Mouse (Mus musculus) MEL (cell line): ENCODE measurements at regions not wholly inside any gene's neighbourhood (a gene's known extent, or its start where the extent isn't known, plus 50 kb on each side); places are given as distances from the start of the nearest gene placed in this dataset.

Source experiments
- DNase-seq: peaks from one replicate; pipeline ENCODE4 v3.0.0; 2011; ENCODE audit warnings: low read depth, low spot score
- H3K27ac ChIP-seq: 2 replicates; pipeline ENCODE4 v1.5.1; 2012; ENCODE audit warnings: low read depth, mild to moderate bottlenecking, control low read depth, low read length, moderate library complexity; ENCODE audit not compliant: control insufficient read depth
- H3K27me3 ChIP-seq, 2 experiments: fragments of 150-350 bp in 1 of 2; sonication (generic) in 1 of 2; 2 replicates each; pipeline ENCODE4 v1.6.1; 2012; ENCODE audit warnings: low read length in 2 of 2, mild to moderate bottlenecking in 2 of 2, improper control_type of control experiment in 1 of 2, moderate library complexity in 1 of 2; ENCODE audit not compliant: insufficient read depth in 2 of 2, control insufficient read depth in 1 of 2
- H3K36me3 ChIP-seq, 2 experiments: 2 replicates each; pipeline ENCODE4 v1.6.1; 2012 to 2014; ENCODE audit warnings: low read length in 2 of 2, improper control_type of control experiment in 1 of 2, inconsistent platforms in 1 of 2, mild to moderate bottlenecking in 1 of 2; ENCODE audit not compliant: insufficient read depth in 2 of 2, control insufficient read depth in 1 of 2
- H3K4me1 ChIP-seq, 2 experiments: fragments of 150-350 bp in 1 of 2; sonication (generic) in 1 of 2; 2 replicates each; pipeline ENCODE4 v1.6.1; 2012; ENCODE audit warnings: low read length in 2 of 2, improper control_type of control experiment in 1 of 2, mild to moderate bottlenecking in 1 of 2; ENCODE audit not compliant: insufficient read depth in 2 of 2, control insufficient read depth in 1 of 2
- H3K4me3 ChIP-seq, 2 experiments: fragments of 150-350 bp in 1 of 2; sonication (generic) in 1 of 2; 2 replicates each; pipeline ENCODE4 v1.5.1; 2012; ENCODE audit warnings: low read depth in 2 of 2, low read length in 2 of 2, mild to moderate bottlenecking in 2 of 2, moderate library complexity in 2 of 2, control low read depth in 1 of 2, improper control_type of control experiment in 1 of 2; ENCODE audit not compliant: control insufficient read depth in 1 of 2, insufficient read depth in 1 of 2
- H3K79me2 ChIP-seq: 2 replicates; pipeline ENCODE4 v1.6.1; 2012; ENCODE audit warnings: mild to moderate bottlenecking, low read length, moderate library complexity; ENCODE audit not compliant: control insufficient read depth, poor library complexity, insufficient read depth
- H3K9ac ChIP-seq: 2 replicates; pipeline ENCODE4 v1.6.1; 2012; ENCODE audit warnings: low read depth, mild to moderate bottlenecking, control low read depth, low read length, moderate library complexity; ENCODE audit not compliant: control insufficient read depth, poor library complexity, severe bottlenecking
- H3K9me3 ChIP-seq: fragments of 150-350 bp; sonication (generic); replicated peaks from 2 replicates; pipeline ENCODE4 v1.6.1; 2012; ENCODE audit warnings: mild to moderate bottlenecking, low read length, improper control_type of control experiment, moderate library complexity; ENCODE audit not compliant: insufficient read depth
- BHLHE40 ChIP-seq: IDR thresholded peaks from 2 replicates; pipeline ENCODE4 v1.6.1; 2012; ENCODE audit warnings: low read depth, mild to moderate bottlenecking, inconsistent platforms, low read length, improper control_type of control experiment, borderline replicate concordance
- CHD1 ChIP-seq: IDR thresholded peaks from 2 replicates; pipeline ENCODE4 v1.6.1; 2012; ENCODE audit warnings: low read depth, mild to moderate bottlenecking, inconsistent platforms, low read length, improper control_type of control experiment
- CHD2 ChIP-seq: IDR thresholded peaks from 2 replicates; pipeline ENCODE4 v1.6.1; 2011; ENCODE audit warnings: low read length, improper control_type of control experiment
- CTCF ChIP-seq, 3 experiments: IDR thresholded peaks in 2 of 3; conservative IDR thresholded peaks in 1 of 3; 2 replicates each; pipeline ENCODE4 v1.5.1; 2011 to 2012; ENCODE audit warnings: low read length in 3 of 3, low read depth in 2 of 3, mild to moderate bottlenecking in 2 of 3, improper control_type of control experiment in 1 of 3, inconsistent platforms in 1 of 3, mixed read lengths in 1 of 3, moderate library complexity in 1 of 3; ENCODE audit not compliant: control insufficient read depth in 1 of 3, insufficient read depth in 1 of 3, poor library complexity in 1 of 3, severe bottlenecking in 1 of 3
- ELF1 ChIP-seq: IDR thresholded peaks from 2 replicates; pipeline ENCODE4 v1.6.1; 2014; ENCODE audit warnings: low read depth, mild to moderate bottlenecking, inconsistent platforms, low read length, improper control_type of control experiment, moderate library complexity
- ETS1 ChIP-seq: IDR thresholded peaks from 2 replicates; pipeline ENCODE4 v1.6.1; 2012; ENCODE audit warnings: low read depth, mild to moderate bottlenecking, inconsistent platforms, low read length, improper control_type of control experiment, moderate library complexity
- GABPA ChIP-seq: IDR thresholded peaks from 2 replicates; pipeline ENCODE4 v1.6.1; 2012; ENCODE audit warnings: low read depth, mild to moderate bottlenecking, inconsistent platforms, low read length, improper control_type of control experiment, moderate library complexity
- JUND ChIP-seq: IDR thresholded peaks from 2 replicates; pipeline ENCODE4 v1.6.1; 2011; ENCODE audit warnings: low read depth, mild to moderate bottlenecking, improper control_type of control experiment, low read length
- KAT2A ChIP-seq: conservative IDR thresholded peaks from 2 replicates; pipeline ENCODE4 v1.6.1; 2012; ENCODE audit warnings: low read depth, low read length, improper control_type of control experiment, inconsistent platforms
- MYB ChIP-seq: IDR thresholded peaks from 2 replicates; pipeline ENCODE4 v1.6.1; 2011; ENCODE audit warnings: mild to moderate bottlenecking, low read depth, low read length, improper control_type of control experiment
- MYC ChIP-seq: IDR thresholded peaks from 2 replicates; pipeline ENCODE4 v1.6.1; 2011; ENCODE audit warnings: low read depth, mild to moderate bottlenecking, low read length, improper control_type of control experiment, moderate library complexity
- POLR2A ChIP-seq, 2 experiments: IDR thresholded peaks; 2 replicates each; pipeline ENCODE4 v1.6.1; 2011 to 2012; ENCODE audit warnings: low read length in 2 of 2, mild to moderate bottlenecking in 2 of 2, control low read depth in 1 of 2, improper control_type of control experiment in 1 of 2, low read depth in 1 of 2, moderate library complexity in 1 of 2; ENCODE audit not compliant: control insufficient read depth in 1 of 2, insufficient read depth in 1 of 2, poor library complexity in 1 of 2
- RCOR1 ChIP-seq: IDR thresholded peaks from 2 replicates; pipeline ENCODE4 v1.6.1; 2012; ENCODE audit warnings: low read depth, mild to moderate bottlenecking, inconsistent platforms, low read length, improper control_type of control experiment
- SMC3 ChIP-seq: IDR thresholded peaks from 2 replicates; pipeline ENCODE4 v1.6.1; 2011; ENCODE audit warnings: low read depth, low read length, improper control_type of control experiment
- TAL1 ChIP-seq: IDR thresholded peaks from 2 replicates; pipeline ENCODE4 v1.6.1; 2012; ENCODE audit warnings: mild to moderate bottlenecking, inconsistent platforms, low read length, moderate library complexity, mixed read lengths
- TBP ChIP-seq: IDR thresholded peaks from 2 replicates; pipeline ENCODE4 v1.8.0; 2011; ENCODE audit warnings: low read depth, low read length, improper control_type of control experiment
- TCF12 ChIP-seq: IDR thresholded peaks from 2 replicates; pipeline ENCODE4 v1.6.1; 2014; ENCODE audit warnings: low read depth, mild to moderate bottlenecking, inconsistent platforms, low read length, improper control_type of control experiment, moderate library complexity
- UBTF ChIP-seq: IDR thresholded peaks from 2 replicates; pipeline ENCODE4 v1.6.1; 2012; ENCODE audit warnings: low read depth, mild to moderate bottlenecking, inconsistent platforms, low read length, improper control_type of control experiment, moderate library complexity, borderline replicate concordance; ENCODE audit not compliant: insufficient read depth
- USF2 ChIP-seq, 2 experiments: IDR thresholded peaks; 2 replicates each; pipeline ENCODE4 v1.6.1; 2011 to 2012; ENCODE audit warnings: improper control_type of control experiment in 2 of 2, low read length in 2 of 2, borderline replicate concordance in 1 of 2, inconsistent platforms in 1 of 2, low read depth in 1 of 2, mild to moderate bottlenecking in 1 of 2; ENCODE audit not compliant: insufficient read depth in 1 of 2
- ZKSCAN1 ChIP-seq: IDR thresholded peaks from 2 replicates; pipeline ENCODE4 v1.6.1; 2012; ENCODE audit warnings: low read depth, mild to moderate bottlenecking, inconsistent platforms, low read length, improper control_type of control experiment, moderate library complexity

- H3K4me1 ChIP-seq: no peaks in the 10 kb centered on the region
- no peak overlapping the region for H3K9ac ChIP-seq
- H3K27me3 ChIP-seq: no peaks in the 10 kb centered on the region
- TF ChIP-seq USF2 (IDR thresholded peaks at IDR 0.05; ENCODE audit: borderline replicate concordance in 1 of 2, insufficient read depth in 1 of 2, low read depth in 1 of 2, low read length in 2 of 2): no peak
- no peak for TF ChIP-seq MYB
- TF ChIP-seq TAL1: no peak
- no peak for TF ChIP-seq GABPA
- no peak for TF ChIP-seq CHD2
- no peak overlapping the region for H3K27ac ChIP-seq
- H3K79me2 ChIP-seq: no peaks in the 10 kb centered on the region
- H3K4me3 ChIP-seq: no peak overlapping the region
- DNase-seq: no peak
- no peaks in the 10 kb centered on the region for H3K36me3 ChIP-seq
- no peaks in the 10 kb centered on the region for H3K9me3 ChIP-seq
These were observed 1206.1 kb downstream of the A830018L16Rik start for GRCm38 (mm10) chr1:12619981-12620380.

GRCm38 (mm10) chr1:12620825-12621224 is 1206.9 kb downstream of the A830018L16Rik start:
- Histone ChIP-seq H3K36me3 (no peaks in the 10 kb centered on the region), H3K79me2 (no peaks in the 10 kb centered on the region), H3K4me3 (no peak overlapping the region), H3K27me3 (no peaks in the 10 kb centered on the region), H3K9me3 (no peaks in the 10 kb centered on the region), H3K9ac (no peak overlapping the region), H3K27ac (no peak overlapping the region), H3K4me1 (no peaks in the 10 kb centered on the region)
- TF ChIP-seq CHD1: no peak
- no peak for TF ChIP-seq GABPA
- TF ChIP-seq CTCF (IDR thresholded peaks at IDR 0.05 in 2 of 3, conservative IDR thresholded peaks at IDR 0.05 in 1 of 3; ENCODE audit: control insufficient read depth in 1 of 3, insufficient read depth in 1 of 3, low read depth in 2 of 3, low read length in 3 of 3, poor library complexity in 1 of 3, severe bottlenecking in 1 of 3): no peak
- no peak for TF ChIP-seq JUND
- TF ChIP-seq POLR2A (IDR thresholded peaks at IDR 0.05; ENCODE audit: control insufficient read depth in 1 of 2, insufficient read depth in 1 of 2, low read depth in 1 of 2, low read length in 2 of 2, poor library complexity in 1 of 2): no peak
- TF ChIP-seq RCOR1: no peak
- no peak for TF ChIP-seq SMC3
- no peak for TF ChIP-seq UBTF
- TF ChIP-seq TBP: no peak
- TF ChIP-seq ETS1: no peak
- TF ChIP-seq TCF12: no peak
- no peak for TF ChIP-seq ELF1
- TF ChIP-seq TAL1: no peak
- TF ChIP-seq BHLHE40: no peak
- TF ChIP-seq KAT2A: no peak
- TF ChIP-seq ZKSCAN1: no peak
- TF ChIP-seq CHD2: no peak
- no peak for TF ChIP-seq MYC
- TF ChIP-seq MYB: no peak
- no peak for DNase-seq
